Mouse (Mus musculus) limb, embryonic 14.5 days (tissue): ENCODE data around the gene Tcea2. TPM values are rescaled to one million over a fixed set of nuclear protein-coding genes. Genes with fewer than 3 reads are reported as not detected.

Experiments used
- ATAC-seq: fragments of 200-750 bp; cut with Nextera tagmentation; 2 replicates; pipeline ENCODE4 v1.8.0; 2017; ENCODE audit warnings: low read depth, moderate number of reproducible peaks, moderate TSS enrichment; ENCODE audit not compliant: low FRiP score
- DNase-seq: peaks from one replicate; pipeline ENCODE4 v3.0.0-alpha.2; 2015; ENCODE audit warnings: low spot score
- H3K27ac ChIP-seq: fragments of 300-500 bp; sonication (generic); replicated peaks from 2 replicates; pipeline ENCODE4 v1.5.1; 2014; ENCODE audit warnings: low read depth, mild to moderate bottlenecking, low read length, moderate library complexity, mixed read lengths
- H3K27me3 ChIP-seq: fragments of 300-500 bp; sonication (generic); 2 replicates; pipeline ENCODE4 v1.6.1; 2014; ENCODE audit warnings: low read length, mixed read lengths; ENCODE audit not compliant: control insufficient read depth, insufficient read depth
- H3K36me3 ChIP-seq: fragments of 300-500 bp; sonication (generic); 2 replicates; pipeline ENCODE4 v1.6.1; 2014; ENCODE audit warnings: mild to moderate bottlenecking, low read length, moderate library complexity, mixed read lengths; ENCODE audit not compliant: control insufficient read depth, insufficient read depth
- H3K4me1 ChIP-seq: fragments of 300-500 bp; sonication (generic); 2 replicates; pipeline ENCODE4 v1.6.1; 2014; ENCODE audit warnings: antibody characterized with exemption, low read length, mixed read lengths; ENCODE audit not compliant: control insufficient read depth, insufficient read depth
- H3K4me2 ChIP-seq: fragments of 300-500 bp; sonication (generic); replicated peaks from 2 replicates; pipeline ENCODE4 v1.6.1; 2014; ENCODE audit warnings: low read depth, mild to moderate bottlenecking, low read length, moderate library complexity; ENCODE audit not compliant: severe bottlenecking
- H3K4me3 ChIP-seq: fragments of 300-500 bp; sonication (generic); replicated peaks from 2 replicates; pipeline ENCODE4 v1.5.1; 2014; ENCODE audit warnings: low read length
- H3K9ac ChIP-seq: fragments of 300-500 bp; sonication (generic); 2 replicates; pipeline ENCODE4 v1.6.1; 2014; ENCODE audit warnings: mild to moderate bottlenecking, low read depth, low read length, moderate library complexity; ENCODE audit not compliant: severe bottlenecking
- H3K9me3 ChIP-seq: fragments of 300-500 bp; sonication (generic); 2 replicates; pipeline ENCODE4 v1.6.1; 2016; ENCODE audit warnings: low read length; ENCODE audit not compliant: control insufficient read depth
- POLR2A ChIP-seq: fragments of 200-500 bp; IDR thresholded peaks from 2 replicates; pipeline ENCODE4 v1.8.0; 2012; ENCODE audit warnings: inconsistent platforms, mild to moderate bottlenecking, moderate library complexity, borderline replicate concordance; ENCODE audit not compliant: insufficient read depth, insufficient read length; ENCODE audit errors: extremely low read depth
- WGBS: fragments of 180-500 bp; shearing (Covaris S2); extraction: QIAGEN DNeasy Blood & Tissue Kit; methylation state at CpG from one replicate; pipeline ENCODE4 v1.1.7; 2014; 5-methylcytosine and 5-hydroxymethylcytosine counted together
- polyA plus RNA-seq, 2 experiments: library from polyadenylated mRNA; depleted of rRNA in 1 of 2; stranded (reverse) in 1 of 2; unstranded in 1 of 2; fragments of >200 nt; fragmentation: Nextera tagmentation in 1 of 2; extraction: Ambion mirVana in 1 of 2; gene quantifications; 2 replicates each; pipeline versions ENCODE4 v1.2.1 to v1.2.3; 2012 to 2014

Tcea2 gene
- polyA plus RNA-seq, 2 experiments, result 27.1 to 57.1 TPM

GRCm38 (mm10) chr2:181693339-181694280 lies 13.5 kb downstream of the Tcea2 start, which contains the start of gene Rgs19:
TSS of gene Rgs19 (minus strand) at chr2:181693977.
- Histone ChIP-seq H3K9ac (peak within 1 kb of the TSS; percentile 81), H3K4me2 (peak within 1 kb of the TSS; percentile 92), H3K36me3 (peaks cover 23% of the 10 kb centered on the region), H3K27me3 (no peaks in the 10 kb centered on the region), H3K4me3 (peak within 1 kb of the TSS; percentile 72), H3K27ac (peak within 1 kb of the TSS; percentile 73), H3K4me1 (peaks cover 9% of the 10 kb centered on the region), H3K9me3 (no peaks in the 10 kb centered on the region)
- peak; percentile 74 for DNase-seq
- peak; percentile 90 for ATAC-seq
- under 1% methylated on average over 68 of the region's 75 CpGs for WGBS
- TF ChIP-seq POLR2A, result peak; percentile 58; the same call in 1 of the 2 replicates

- 88% methylated on average over 3 of the region's 3 CpGs for WGBS
- no peak for TF ChIP-seq POLR2A
- Histone ChIP-seq H3K27ac (no peak overlapping the region), H3K4me1 (peaks cover 9% of the 10 kb centered on the region), H3K4me2 (peak overlapping the region; percentile 92), H3K9ac (peak overlapping the region; percentile 81; the same call in 1 of the 2 replicates), H3K9me3 (no peaks in the 10 kb centered on the region), H3K36me3 (peaks cover 15% of the 10 kb centered on the region), H3K4me3 (0 out of 2 replicates have a peak overlapping the region, but pooled peaks have one; percentile 72), H3K27me3 (no peaks in the 10 kb centered on the region)
- ATAC-seq, result no peak
- no peak for DNase-seq
These were observed 14.5 kb downstream of the Tcea2 start for GRCm38 (mm10) chr2:181694581-181694980.

- Histone ChIP-seq H3K27ac (no peak overlapping the region), H3K4me3 (no peak overlapping the region), H3K4me2 (no peak overlapping the region), H3K9ac (no peak overlapping the region), H3K36me3 (peaks cover 5% of the 10 kb centered on the region), H3K27me3 (no peaks in the 10 kb centered on the region), H3K4me1 (peaks cover 9% of the 10 kb centered on the region), H3K9me3 (no peaks in the 10 kb centered on the region)
- ATAC-seq, result no peak
- DNase-seq, result no peak
- TF ChIP-seq POLR2A, result no peak
- WGBS, result 67% methylated on average over 1 of the region's 1 CpGs
These were observed 15.7 kb downstream of the Tcea2 start for GRCm38 (mm10) chr2:181695776-181696175.

GRCm38 (mm10) chr2:181696801-181697420 lies 16.8 kb downstream of the Tcea2 start:
- no peak overlapping the region for H3K27ac ChIP-seq
- H3K4me3 ChIP-seq, result no peak overlapping the region
- no peak for TF ChIP-seq POLR2A
- no peaks in the 10 kb centered on the region for H3K9me3 ChIP-seq
- no peak overlapping the region for H3K9ac ChIP-seq
- H3K27me3 ChIP-seq, result no peaks in the 10 kb centered on the region
- no peaks in the 10 kb centered on the region; the same call in 1 of the 2 replicates for H3K36me3 ChIP-seq
- ATAC-seq (no peak), DNase-seq (no peak)
- no peak overlapping the region for H3K4me2 ChIP-seq
- peaks cover 9% of the 10 kb centered on the region for H3K4me1 ChIP-seq
- 67% methylated on average over 33 of the region's 33 CpGs for WGBS

- 56% methylated on average over 5 of the region's 5 CpGs for WGBS
- DNase-seq (no peak), ATAC-seq (no peak)
- 0 out of 2 replicates have a peak, but pooled peaks cover 3% of the 10 kb centered on the region for H3K4me1 ChIP-seq
- TF ChIP-seq POLR2A, result no peak
- H3K4me3 ChIP-seq, result no peak within 1 kb of the TSS
- H3K4me2 ChIP-seq, result no peak within 1 kb of the TSS
- H3K9ac ChIP-seq, result no peak within 1 kb of the TSS
- H3K27me3 ChIP-seq, result no peaks in the 10 kb centered on the region
- H3K27ac ChIP-seq, result no peak within 1 kb of the TSS
- H3K36me3 ChIP-seq, result no peaks in the 10 kb centered on the region
- no peaks in the 10 kb centered on the region for H3K9me3 ChIP-seq
These were observed 18.1 kb downstream of the Tcea2 start, which contains the start of gene Lkaaear1 for GRCm38 (mm10) chr2:181698241-181698640. TSS of gene Lkaaear1 (minus strand) at chr2:181698442.
